Mouse (Mus musculus) stomach, embryonic 14.5 days (tissue): Measurements from ENCODE around the gene Rhot2. TPM values are rescaled to one million over a fixed set of nuclear protein-coding genes. Genes with fewer than 3 reads are reported as not detected.

Experiments used
- ATAC-seq: fragments of 200-750 bp; cut with Nextera tagmentation; 2 replicates; pipeline ENCODE4 v1.8.0; 2017; ENCODE audit warnings: low read depth, moderate TSS enrichment; ENCODE audit not compliant: insufficient number of reproducible peaks, insufficient read depth, low FRiP score
- H3K27ac ChIP-seq: fragments of 300-500 bp; sonication (generic); 2 replicates; pipeline ENCODE4 v1.5.1; 2014; ENCODE audit warnings: mild to moderate bottlenecking, low read length, moderate library complexity, mixed read lengths
- H3K27me3 ChIP-seq: fragments of 300-500 bp; sonication (generic); 2 replicates; pipeline ENCODE4 v1.6.1; 2014; ENCODE audit warnings: low read length, control low read depth, mixed read lengths; ENCODE audit not compliant: control insufficient read depth, insufficient read depth
- H3K36me3 ChIP-seq: fragments of 300-500 bp; sonication (generic); 2 replicates; pipeline ENCODE4 v1.6.1; 2014; ENCODE audit warnings: mild to moderate bottlenecking, control low read depth, low read length, moderate library complexity, mixed read lengths; ENCODE audit not compliant: control insufficient read depth, insufficient read depth
- H3K4me1 ChIP-seq: fragments of 300-500 bp; sonication (generic); 2 replicates; pipeline ENCODE4 v1.6.1; 2014; ENCODE audit warnings: low read length, control low read depth, mixed read lengths; ENCODE audit not compliant: control insufficient read depth, insufficient read depth
- H3K4me2 ChIP-seq: fragments of 300-500 bp; sonication (generic); replicated peaks from 2 replicates; pipeline ENCODE4 v1.6.1; 2014; ENCODE audit warnings: low read depth, low read length, control low read depth
- H3K4me3 ChIP-seq: fragments of 300-500 bp; sonication (generic); 2 replicates; pipeline ENCODE4 v1.5.1; 2014; ENCODE audit warnings: low read depth, low read length, control low read depth
- H3K9ac ChIP-seq: fragments of 300-500 bp; sonication (generic); replicated peaks from 2 replicates; pipeline ENCODE4 v1.6.1; 2014; ENCODE audit warnings: low read depth, mild to moderate bottlenecking, control low read depth, low read length, moderate library complexity, mixed read lengths
- H3K9me3 ChIP-seq: fragments of 300-500 bp; sonication (generic); 2 replicates; pipeline ENCODE4 v1.6.1; 2016; ENCODE audit warnings: low read depth, low read length, control low read depth; ENCODE audit not compliant: control insufficient read depth
- WGBS: fragments of 180-500 bp; shearing (Covaris S2); extraction: QIAGEN DNeasy Blood & Tissue Kit; methylation state at CpG from one replicate; pipeline ENCODE4 v1.1.7; 2014; 5-methylcytosine and 5-hydroxymethylcytosine counted together
- polyA plus RNA-seq: library from polyadenylated mRNA; unstranded; fragments of >200 nt; fragmentation: Nextera tagmentation; extraction: Ambion mirVana; gene quantifications from 2 replicates; pipeline ENCODE4 v1.2.1, GENCODE M21; 2014

Rhot2 gene
- polyA plus RNA-seq, 1 experiment from 2014 or later, result 11.2 TPM

DNA sequence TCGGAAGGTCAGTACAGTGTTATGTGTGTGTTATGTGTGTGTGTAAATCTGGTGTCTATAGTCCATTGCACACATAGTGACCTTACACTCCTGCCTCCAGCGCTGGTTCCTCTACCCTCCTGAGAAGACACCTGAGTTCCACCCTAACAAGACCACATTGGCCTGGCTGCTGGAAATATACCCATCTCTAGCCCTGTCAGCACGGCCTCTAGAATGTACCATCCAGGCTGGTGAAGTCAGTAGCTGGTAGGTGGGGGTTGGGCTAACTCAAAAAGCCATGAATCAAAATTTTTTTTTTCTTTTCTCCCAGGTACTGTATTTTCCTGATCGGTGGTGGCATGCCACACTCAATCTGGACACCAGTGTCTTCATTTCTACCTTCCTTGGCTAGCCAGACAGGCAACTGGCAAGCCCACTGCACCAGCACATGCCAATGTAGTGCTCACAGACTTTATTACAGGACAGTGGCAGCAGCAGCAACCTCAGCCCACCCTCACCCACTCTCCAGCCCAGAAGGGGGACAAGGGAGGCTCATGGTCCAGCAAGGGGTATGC, 14.4 kb downstream of the Rhot2 start:
- Histone ChIP-seq H3K27me3 (no peaks in the 10 kb centered on the region), H3K36me3 (peaks cover 38% of the 10 kb centered on the region), H3K27ac (no peak overlapping the region), H3K4me1 (peaks cover 38% of the 10 kb centered on the region), H3K4me3 (no peak overlapping the region), H3K9me3 (no peaks in the 10 kb centered on the region), H3K4me2 (peak overlapping the region; percentile 91), H3K9ac (no peak overlapping the region)
- no peak for ATAC-seq
- WGBS, result 77% methylated on average over 4 of the region's 4 CpGs

DNA sequence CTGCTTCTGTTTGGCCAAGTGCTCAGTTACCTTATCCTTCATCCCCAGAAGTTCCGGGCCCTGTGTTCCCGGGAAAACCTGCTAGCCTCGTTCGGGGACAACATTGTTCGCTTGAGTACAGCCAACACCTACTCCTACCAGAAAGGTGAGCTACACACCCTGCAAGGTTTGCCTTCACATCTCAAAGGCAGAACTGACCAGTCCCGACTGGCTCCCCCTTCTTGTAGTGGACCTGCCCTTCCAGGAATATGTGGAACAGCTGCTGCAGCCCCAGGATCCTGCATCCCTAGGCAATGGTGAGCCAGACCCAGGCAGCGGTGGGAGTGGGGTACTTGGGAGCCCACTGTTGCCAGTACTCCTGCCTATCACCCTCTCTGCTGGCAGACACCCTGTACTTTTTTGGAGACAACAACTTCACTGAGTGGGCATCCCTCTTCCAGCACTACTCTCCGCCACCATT, 15.1 kb downstream of the Rhot2 start:
- Histone ChIP-seq H3K4me1 (peaks cover 35% of the 10 kb centered on the region), H3K27me3 (no peaks in the 10 kb centered on the region), H3K4me3 (peak overlapping the region; percentile 59), H3K9ac (peak overlapping the region; percentile 60), H3K36me3 (peaks cover 34% of the 10 kb centered on the region), H3K4me2 (peak overlapping the region; percentile 91), H3K9me3 (no peaks in the 10 kb centered on the region), H3K27ac (peak overlapping the region; percentile 88)
- WGBS, result 30% methylated on average over 8 of the region's 8 CpGs
- no peak for ATAC-seq

DNA sequence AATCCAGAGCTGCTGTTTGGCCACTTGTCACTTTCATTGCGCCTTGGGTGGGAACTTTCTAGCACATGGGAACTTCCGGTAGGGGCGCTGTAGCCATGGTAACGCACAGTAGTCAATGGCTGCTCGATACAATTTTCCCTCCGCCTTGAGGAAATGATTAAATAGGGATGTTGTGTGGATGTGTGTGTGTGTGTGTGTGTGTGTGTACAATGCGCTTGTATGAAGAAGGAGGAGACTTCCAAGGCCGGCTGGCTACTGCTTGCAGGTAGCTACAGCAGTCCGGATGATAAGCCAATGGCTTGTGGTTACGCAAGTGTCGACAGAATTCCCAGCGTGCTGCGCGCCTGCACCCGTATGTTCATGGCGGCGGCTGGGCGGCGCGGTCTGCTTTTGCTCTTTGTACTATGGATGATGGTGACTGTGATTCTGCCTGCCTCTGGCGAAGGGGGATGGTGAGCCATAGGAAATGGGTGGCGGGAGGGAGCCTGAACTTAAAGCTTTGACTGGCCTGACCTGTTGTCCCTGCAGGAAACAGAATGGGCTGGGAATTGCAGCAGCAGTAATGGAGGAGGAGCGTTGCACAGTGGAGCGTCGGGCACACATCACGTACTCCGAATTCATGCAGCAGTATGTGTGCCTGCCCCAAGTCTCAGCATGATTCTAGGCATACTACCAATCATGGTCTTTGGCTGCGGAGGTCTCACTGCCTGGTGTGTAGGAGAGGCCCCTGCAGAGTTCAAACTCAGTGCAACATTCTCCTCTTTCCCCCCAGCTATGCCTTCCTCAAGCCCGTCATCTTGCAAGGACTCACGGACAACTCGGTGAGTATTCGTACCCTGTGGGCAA, 15.7 kb downstream of the Rhot2 start, which contains the start of gene Jmjd8:
Jmjd8 (plus strand) TSS at position 156 of the 846 bp plus-strand sequence.
- H3K9me3 ChIP-seq, result no peaks in the 10 kb centered on the region
- no peaks in the 10 kb centered on the region for H3K27me3 ChIP-seq
- H3K4me2 ChIP-seq, result peak within 1 kb of the TSS; percentile 91
- peak within 1 kb of the TSS; percentile 60 for H3K9ac ChIP-seq
- peak within 1 kb of the TSS; percentile 88 for H3K27ac ChIP-seq
- peaks cover 34% of the 10 kb centered on the region for H3K36me3 ChIP-seq
- ATAC-seq, result peak; percentile 25; the same call in 1 of the 2 replicates
- H3K4me1 ChIP-seq, result peaks cover 35% of the 10 kb centered on the region
- H3K4me3 ChIP-seq, result peak within 1 kb of the TSS; percentile 59
- WGBS, result under 1% methylated on average over 32 of the region's 32 CpGs

DNA sequence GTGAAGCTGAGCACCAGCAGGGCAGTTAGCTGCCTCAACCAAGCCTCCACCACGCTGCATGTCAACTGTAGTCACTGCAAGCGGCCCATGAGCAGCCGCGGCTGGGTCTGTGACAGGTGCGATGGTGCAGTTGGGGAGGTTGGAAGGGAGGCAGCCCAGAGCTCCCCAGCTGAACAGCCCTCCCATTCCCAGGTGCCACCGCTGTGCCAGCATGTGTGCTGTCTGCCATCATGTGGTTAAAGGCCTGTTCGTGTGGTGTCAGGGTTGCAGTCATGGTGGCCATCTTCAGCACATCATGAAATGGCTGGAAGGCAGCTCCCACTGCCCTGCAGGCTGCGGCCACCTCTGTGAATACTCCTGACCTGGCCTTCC, 16.4 kb downstream of the Rhot2 start:
- H3K27me3 ChIP-seq, result no peaks in the 10 kb centered on the region
- H3K4me1 ChIP-seq, result peaks cover 36% of the 10 kb centered on the region
- peak overlapping the region; percentile 59 for H3K4me3 ChIP-seq
- no peak overlapping the region for H3K9ac ChIP-seq
- 80% methylated on average over 8 of the region's 8 CpGs for WGBS
- H3K4me2 ChIP-seq, result peak overlapping the region; percentile 91
- peak overlapping the region; percentile 88; the same call in 1 of the 2 replicates for H3K27ac ChIP-seq
- H3K36me3 ChIP-seq, result peaks cover 34% of the 10 kb centered on the region
- no peaks in the 10 kb centered on the region for H3K9me3 ChIP-seq
- ATAC-seq, result no peak

DNA sequence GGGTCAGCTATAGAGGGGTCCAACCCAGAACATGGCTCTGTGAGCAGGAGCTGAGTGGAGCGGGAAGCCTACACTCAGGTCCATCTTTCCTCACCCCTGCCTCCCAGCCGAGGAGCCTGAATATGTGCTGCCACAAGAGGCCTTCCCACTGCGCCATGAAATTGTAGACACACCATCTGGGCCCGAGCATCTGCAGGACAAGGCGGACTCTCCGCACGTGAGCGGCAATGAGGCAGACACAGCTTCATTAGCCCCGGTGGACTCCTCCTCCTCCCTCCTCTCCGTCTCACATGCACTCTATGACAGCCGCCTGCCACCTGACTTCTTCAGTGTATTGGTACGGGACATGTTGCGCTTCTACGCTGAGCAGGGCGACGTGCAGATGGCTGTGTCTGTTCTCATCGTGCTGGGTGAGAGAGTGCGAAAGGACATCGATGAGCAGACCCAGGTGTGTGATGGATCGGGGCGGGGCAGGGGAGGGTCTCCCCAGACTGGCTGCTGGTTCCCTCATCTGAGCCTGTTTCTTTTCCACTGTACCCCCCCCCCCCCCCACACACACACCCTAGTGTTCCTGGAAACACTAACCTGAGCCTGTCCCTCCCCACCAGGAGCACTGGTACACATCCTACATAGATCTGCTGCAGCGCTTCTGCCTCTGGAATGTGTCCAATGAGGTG, 17.0 kb downstream of the Rhot2 start:
- no peaks in the 10 kb centered on the region for H3K9me3 ChIP-seq
- no peak overlapping the region; the same call in 1 of the 2 replicates for H3K4me3 ChIP-seq
- no peak for ATAC-seq
- peaks cover 34% of the 10 kb centered on the region for H3K36me3 ChIP-seq
- no peaks in the 10 kb centered on the region for H3K27me3 ChIP-seq
- H3K9ac ChIP-seq, result no peak overlapping the region
- 90% methylated on average over 20 of the region's 22 CpGs for WGBS
- no peak overlapping the region for H3K27ac ChIP-seq
- peaks cover 36% of the 10 kb centered on the region for H3K4me1 ChIP-seq
- H3K4me2 ChIP-seq, result no peak overlapping the region

DNA sequence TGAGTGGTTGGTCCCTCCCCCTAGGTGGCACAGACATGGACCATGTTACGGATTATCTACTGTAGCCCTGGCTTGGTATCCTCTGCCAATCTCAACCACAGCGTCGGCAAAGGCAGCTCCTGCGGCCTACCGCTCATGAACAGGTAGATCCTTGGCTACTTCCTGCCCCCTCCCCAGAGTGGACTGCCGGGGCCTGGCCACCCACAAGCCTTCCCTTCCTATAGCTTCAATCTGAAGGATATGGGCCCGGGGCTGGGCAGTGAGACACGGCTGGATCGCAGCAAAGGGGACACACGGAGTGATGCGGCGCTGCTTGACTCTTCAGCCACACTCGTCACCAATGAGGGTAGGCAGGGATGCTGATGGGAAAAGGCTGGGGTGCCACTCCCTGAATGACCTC, 17.6 kb downstream of the Rhot2 start:
- Histone ChIP-seq H3K9ac (no peak overlapping the region), H3K9me3 (no peaks in the 10 kb centered on the region), H3K27me3 (no peaks in the 10 kb centered on the region), H3K36me3 (peaks cover 34% of the 10 kb centered on the region), H3K4me1 (peaks cover 36% of the 10 kb centered on the region), H3K27ac (no peak overlapping the region), H3K4me3 (no peak overlapping the region), H3K4me2 (no peak overlapping the region)
- no peak for ATAC-seq
- WGBS, result 94% methylated on average over 13 of the region's 13 CpGs

DNA sequence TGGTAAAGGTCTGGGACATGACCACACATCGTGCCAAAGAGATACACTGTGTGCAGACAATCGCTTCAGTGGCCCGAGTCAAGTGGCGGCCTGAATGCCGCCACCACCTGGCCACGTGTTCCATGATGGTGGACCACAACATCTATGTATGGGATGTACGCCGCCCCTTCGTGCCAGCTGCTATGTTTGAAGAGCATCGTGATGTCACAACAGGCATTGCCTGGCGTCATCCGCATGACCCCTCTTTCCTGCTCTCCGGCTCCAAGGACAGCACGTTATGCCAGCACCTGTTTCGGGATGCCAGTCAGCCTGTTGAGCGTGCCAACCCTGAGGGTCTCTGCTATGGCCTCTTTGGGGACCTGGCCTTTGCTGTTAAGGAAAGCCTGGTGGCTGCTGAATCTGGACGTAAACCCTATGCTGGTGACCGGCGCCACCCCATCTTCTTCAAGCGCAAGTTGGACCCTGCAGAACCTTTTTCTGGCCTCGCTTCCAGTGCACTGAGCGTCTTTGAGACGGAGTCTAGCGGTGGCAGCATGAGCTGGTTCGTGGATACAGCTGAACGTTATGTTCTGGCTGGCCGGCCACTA, 18.6 kb downstream of the Rhot2 start:
- H3K4me2 ChIP-seq, result no peak overlapping the region
- peaks cover 29% of the 10 kb centered on the region for H3K36me3 ChIP-seq
- no peaks in the 10 kb centered on the region for H3K9me3 ChIP-seq
- H3K4me1 ChIP-seq, result peaks cover 29% of the 10 kb centered on the region
- ATAC-seq, result no peak
- no peak overlapping the region for H3K9ac ChIP-seq
- no peak overlapping the region for H3K4me3 ChIP-seq
- WGBS, result 95% methylated on average over 27 of the region's 27 CpGs
- H3K27me3 ChIP-seq, result no peaks in the 10 kb centered on the region
- H3K27ac ChIP-seq, result no peak overlapping the region

DNA sequence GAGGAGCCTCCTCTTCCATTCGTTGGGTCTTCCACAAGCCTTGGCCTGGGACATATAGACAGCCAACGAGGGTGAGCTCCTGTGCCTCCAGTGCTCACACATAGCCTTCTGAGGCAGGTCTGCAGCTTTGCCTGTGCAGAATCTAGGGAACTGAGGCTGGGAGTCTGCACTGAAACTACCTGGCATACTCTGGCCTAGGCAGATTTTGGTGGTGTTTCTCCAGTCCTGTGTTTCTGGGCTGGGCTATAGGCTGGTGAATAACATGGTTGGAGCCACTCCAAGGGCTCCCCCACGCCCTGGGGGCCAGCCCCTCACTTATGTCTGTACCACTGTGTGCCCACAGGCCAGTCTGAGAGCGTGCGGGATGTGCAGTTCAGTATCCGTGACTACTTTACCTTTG, 19.3 kb downstream of the Rhot2 start:
- peaks cover 25% of the 10 kb centered on the region for H3K4me1 ChIP-seq
- no peak overlapping the region; the same call in 1 of the 2 replicates for H3K4me2 ChIP-seq
- no peaks in the 10 kb centered on the region for H3K9me3 ChIP-seq
- no peak overlapping the region for H3K27ac ChIP-seq
- H3K36me3 ChIP-seq, result peaks cover 23% of the 10 kb centered on the region
- ATAC-seq, result no peak
- no peak overlapping the region for H3K9ac ChIP-seq
- H3K4me3 ChIP-seq, result no peak overlapping the region
- H3K27me3 ChIP-seq, result peaks cover 2% of the 10 kb centered on the region; the same call in 1 of the 2 replicates
- WGBS, result 87% methylated on average over 6 of the region's 6 CpGs
